Mouse (Mus musculus) heart, embryonic 11.5 days (tissue): ENCODE measurements around the gene 2010109A12Rik. TPM values are rescaled to one million over a fixed set of nuclear protein-coding genes. Genes with fewer than 3 reads are reported as not detected.
A peak's percentile ranks its signal among the peaks of the same experiment; 100 is the strongest.

Source experiments
- ATAC-seq: fragments of 200-750 bp; cut with Nextera tagmentation; replicated peaks from 2 replicates; pipeline ENCODE4 v1.8.0; 2017; ENCODE audit warnings: moderate library complexity; ENCODE audit not compliant: insufficient number of reproducible peaks, low FRiP score, low TSS enrichment
- H3K27ac ChIP-seq: fragments of 300-500 bp; sonication (generic); 2 replicates; pipeline ENCODE4 v1.5.1; 2014; ENCODE audit warnings: mild to moderate bottlenecking, low read depth, low read length
- H3K27me3 ChIP-seq: fragments of 300-500 bp; sonication (generic); 2 replicates; pipeline ENCODE4 v1.6.1; 2014; ENCODE audit warnings: mild to moderate bottlenecking, low read length, mixed read lengths; ENCODE audit not compliant: control insufficient read depth, insufficient read depth
- H3K36me3 ChIP-seq: fragments of 300-500 bp; sonication (generic); 2 replicates; pipeline ENCODE4 v1.6.1; 2014; ENCODE audit warnings: mild to moderate bottlenecking, low read length, moderate library complexity, mixed read lengths; ENCODE audit not compliant: control insufficient read depth, insufficient read depth
- H3K4me1 ChIP-seq: fragments of 300-500 bp; sonication (generic); 2 replicates; pipeline ENCODE4 v1.6.1; 2014; ENCODE audit warnings: low read length; ENCODE audit not compliant: control insufficient read depth, insufficient read depth
- H3K4me2 ChIP-seq: fragments of 300-500 bp; sonication (generic); 2 replicates; pipeline ENCODE4 v1.6.1; 2014; ENCODE audit warnings: mild to moderate bottlenecking, moderate library complexity
- H3K4me3 ChIP-seq: fragments of 300-500 bp; sonication (generic); 2 replicates; pipeline ENCODE4 v1.5.1; 2014; ENCODE audit warnings: low read depth, low read length
- H3K9ac ChIP-seq: fragments of 300-500 bp; sonication (generic); 2 replicates; pipeline ENCODE4 v1.6.1; 2014; ENCODE audit warnings: mild to moderate bottlenecking, low read depth, low read length, moderate library complexity
- H3K9me3 ChIP-seq: fragments of 300-500 bp; sonication (generic); replicated peaks from 2 replicates; pipeline ENCODE4 v1.6.1; 2016; ENCODE audit warnings: low read length; ENCODE audit not compliant: control insufficient read depth
- WGBS: fragments of 180-500 bp; shearing (Covaris S2); extraction: QIAGEN DNeasy Blood & Tissue Kit; methylation state at CpG from one replicate; pipeline ENCODE4 v1.1.7; 2014; ENCODE audit not compliant: insufficient replicate concordance; 5-methylcytosine and 5-hydroxymethylcytosine counted together
- polyA plus RNA-seq: library from polyadenylated mRNA; unstranded; fragments of >200 nt; fragmentation: Nextera tagmentation; extraction: Ambion mirVana; gene quantifications from 2 replicates; pipeline ENCODE4 v1.2.1, GENCODE M21; 2014

Gene 2010109A12Rik
- polyA plus RNA-seq, 1 experiment from 2014 or later, result 1.6 TPM

GRCm38 (mm10) chr5:93180252-93180651, 26.1 kb upstream of the 2010109A12Rik start:
- WGBS, result 63% methylated on average over 2 of the region's 2 CpGs
- Histone ChIP-seq H3K4me1 (no peaks in the 10 kb centered on the region), H3K9ac (no peak overlapping the region), H3K9me3 (no peaks in the 10 kb centered on the region), H3K27ac (no peak overlapping the region), H3K36me3 (peaks cover 10% of the 10 kb centered on the region; the same call in 1 of the 2 replicates), H3K27me3 (no peaks in the 10 kb centered on the region), H3K4me3 (no peak overlapping the region), H3K4me2 (no peak overlapping the region)
- no peak for ATAC-seq

- no peak for ATAC-seq
- Histone ChIP-seq H3K4me3 (no peak overlapping the region), H3K27me3 (no peaks in the 10 kb centered on the region), H3K9me3 (no peaks in the 10 kb centered on the region), H3K27ac (no peak overlapping the region), H3K36me3 (peaks cover 18% of the 10 kb centered on the region), H3K4me1 (no peaks in the 10 kb centered on the region), H3K9ac (no peak overlapping the region), H3K4me2 (no peak overlapping the region)
- WGBS, result 81% methylated on average over 6 of the region's 6 CpGs
Measured at GRCm38 (mm10) chr5:93183311-93183710, 23.0 kb upstream of the 2010109A12Rik start.

DNA sequence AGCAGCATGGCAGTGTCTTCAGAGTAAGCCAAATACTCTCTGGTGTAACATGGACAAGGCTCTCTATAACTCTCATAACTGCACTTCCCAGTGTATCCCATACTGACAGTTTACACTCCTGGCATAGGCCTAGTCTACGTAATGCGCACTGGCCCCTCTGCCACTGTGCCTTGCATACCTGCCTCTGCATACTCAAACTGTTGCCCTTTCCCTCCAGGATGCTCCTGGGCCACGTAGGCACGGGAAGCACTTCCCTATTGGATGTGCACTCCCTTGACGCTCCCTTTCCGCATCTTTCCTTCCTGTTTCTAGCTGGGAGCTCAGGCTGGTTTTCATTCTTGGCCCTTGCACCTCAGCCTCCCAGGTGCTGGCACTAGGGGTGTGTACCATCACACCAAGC, 21.8 kb upstream of the 2010109A12Rik start:
- no peaks in the 10 kb centered on the region for H3K4me1 ChIP-seq
- WGBS, result 83% methylated on average over 6 of the region's 6 CpGs
- H3K27me3 ChIP-seq, result no peaks in the 10 kb centered on the region
- peaks cover 20% of the 10 kb centered on the region for H3K36me3 ChIP-seq
- no peak overlapping the region for H3K27ac ChIP-seq
- H3K4me2 ChIP-seq, result no peak overlapping the region
- ATAC-seq, result no peak
- H3K9ac ChIP-seq, result no peak overlapping the region
- H3K4me3 ChIP-seq, result no peak overlapping the region
- H3K9me3 ChIP-seq, result no peaks in the 10 kb centered on the region

- 81% methylated on average over 3 of the region's 3 CpGs for WGBS
- ATAC-seq, result no peak
Measured at GRCm38 (mm10) chr5:93189607-93190006, 16.7 kb upstream of the 2010109A12Rik start.

GRCm38 (mm10) chr5:93190428-93190827, 15.9 kb upstream of the 2010109A12Rik start:
- Histone ChIP-seq H3K4me2 (no peak overlapping the region), H3K27ac (no peak overlapping the region), H3K27me3 (no peaks in the 10 kb centered on the region), H3K9ac (no peak overlapping the region), H3K9me3 (no peaks in the 10 kb centered on the region), H3K4me1 (no peaks in the 10 kb centered on the region), H3K36me3 (peaks cover 16% of the 10 kb centered on the region), H3K4me3 (no peak overlapping the region)
- 93% methylated on average over 5 of the region's 5 CpGs for WGBS
- no peak for ATAC-seq

More at GRCm38 (mm10) chr5:93189607-93190006, 16.7 kb upstream of the 2010109A12Rik start:
- H3K36me3 ChIP-seq, result peaks cover 16% of the 10 kb centered on the region
- H3K4me1 ChIP-seq, result no peaks in the 10 kb centered on the region
- no peaks in the 10 kb centered on the region for H3K9me3 ChIP-seq
- H3K27ac ChIP-seq, result no peak overlapping the region
- H3K4me2 ChIP-seq, result no peak overlapping the region
- no peak overlapping the region for H3K9ac ChIP-seq
- H3K4me3 ChIP-seq, result no peak overlapping the region
- H3K27me3 ChIP-seq, result no peaks in the 10 kb centered on the region

- Histone ChIP-seq H3K4me1 (no peaks in the 10 kb centered on the region), H3K9me3 (no peaks in the 10 kb centered on the region), H3K4me2 (no peak overlapping the region), H3K27me3 (no peaks in the 10 kb centered on the region), H3K4me3 (no peak overlapping the region), H3K36me3 (peaks cover 6% of the 10 kb centered on the region), H3K9ac (no peak overlapping the region), H3K27ac (no peak overlapping the region)
- no peak for ATAC-seq
- 87% methylated on average over 3 of the region's 3 CpGs for WGBS
Measured at GRCm38 (mm10) chr5:93198232-93198631, 8.1 kb upstream of the 2010109A12Rik start.

- Histone ChIP-seq H3K36me3 (peaks cover 6% of the 10 kb centered on the region), H3K4me3 (no peak overlapping the region), H3K9ac (no peak overlapping the region), H3K4me1 (peaks cover 5% of the 10 kb centered on the region; the same call in 1 of the 2 replicates), H3K27ac (no peak overlapping the region), H3K4me2 (no peak overlapping the region), H3K9me3 (no peaks in the 10 kb centered on the region), H3K27me3 (no peaks in the 10 kb centered on the region)
- ATAC-seq, result no peak
- WGBS, result 83% methylated on average over 1 of the region's 1 CpGs
Measured at GRCm38 (mm10) chr5:93201181-93201580, 5.1 kb upstream of the 2010109A12Rik start.

DNA sequence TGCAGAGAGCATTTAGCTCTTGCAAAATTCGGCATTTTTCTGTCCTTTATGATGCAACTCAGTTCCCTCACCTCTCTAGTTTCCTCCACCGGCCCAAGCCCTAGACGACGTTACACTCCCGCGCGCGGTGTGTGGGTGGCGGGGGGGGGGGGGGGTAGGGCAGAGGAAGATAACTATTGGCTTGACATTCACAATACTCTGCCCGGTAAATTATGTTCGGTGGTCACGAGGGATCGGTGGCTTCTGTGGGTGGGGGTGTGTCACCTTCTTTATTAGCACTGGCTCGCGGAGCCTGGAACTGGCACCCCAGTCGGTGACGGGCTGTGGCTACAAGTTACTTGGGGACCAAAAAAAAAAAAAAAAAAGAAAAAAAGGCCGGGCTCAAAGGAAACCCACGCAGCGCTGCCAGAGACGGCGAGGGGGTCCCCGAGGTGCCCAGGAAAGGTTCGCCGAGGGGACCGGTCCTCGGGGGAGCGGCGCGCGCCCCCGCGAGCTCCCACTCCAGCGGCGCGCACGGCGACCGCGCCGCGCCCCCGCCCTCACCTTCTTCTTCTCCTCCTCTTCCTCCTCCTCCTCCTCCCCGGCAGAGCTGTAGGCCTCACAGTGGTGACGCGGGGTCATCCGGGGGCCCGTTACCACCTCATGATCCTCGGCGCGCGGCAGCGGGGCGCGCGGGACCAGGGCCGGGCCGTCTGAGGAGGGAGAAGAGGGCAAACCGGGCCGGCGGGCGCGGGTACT, 778 bp upstream of the 2010109A12Rik start:
- peak overlapping the region; percentile 87 for H3K4me2 ChIP-seq
- peaks cover 7% of the 10 kb centered on the region; the same call in 1 of the 2 replicates for H3K4me1 ChIP-seq
- ATAC-seq, result peak; percentile 67
- under 1% methylated on average over 59 of the region's 63 CpGs for WGBS
- H3K9ac ChIP-seq, result peak overlapping the region; percentile 98
- peak overlapping the region; percentile 95 for H3K27ac ChIP-seq
- H3K4me3 ChIP-seq, result peak overlapping the region; percentile 97
- no peaks in the 10 kb centered on the region for H3K9me3 ChIP-seq
- peaks cover 2% of the 10 kb centered on the region for H3K36me3 ChIP-seq
- H3K27me3 ChIP-seq, result no peaks in the 10 kb centered on the region

GRCm38 (mm10) chr5:93207006-93207348, 659 bp downstream of the 2010109A12Rik start:
- H3K4me2 ChIP-seq, result peak overlapping the region; percentile 87
- peak; percentile 12; the same call in 1 of the 2 replicates for ATAC-seq

More at GRCm38 (mm10) chr5:93207006-93207348, 659 bp downstream of the 2010109A12Rik start:
- Histone ChIP-seq H3K36me3 (no peaks in the 10 kb centered on the region), H3K4me1 (peaks cover 7% of the 10 kb centered on the region; the same call in 1 of the 2 replicates), H3K9me3 (no peaks in the 10 kb centered on the region), H3K4me3 (peak overlapping the region; percentile 97), H3K27ac (peak overlapping the region; percentile 95), H3K9ac (peak overlapping the region; percentile 98), H3K27me3 (no peaks in the 10 kb centered on the region)
- 4% methylated on average over 6 of the region's 6 CpGs for WGBS
